Mouse (Mus musculus): ENCODE measurements around the gene Elmo1. TPM values are rescaled to one million over a fixed set of nuclear protein-coding genes. Genes with fewer than 3 reads are reported as not detected.

Gene Elmo1
- total and polyA plus RNA-seq, 3 experiments: 5.2 to 7.6 TPM; not detected in 1

DNA sequence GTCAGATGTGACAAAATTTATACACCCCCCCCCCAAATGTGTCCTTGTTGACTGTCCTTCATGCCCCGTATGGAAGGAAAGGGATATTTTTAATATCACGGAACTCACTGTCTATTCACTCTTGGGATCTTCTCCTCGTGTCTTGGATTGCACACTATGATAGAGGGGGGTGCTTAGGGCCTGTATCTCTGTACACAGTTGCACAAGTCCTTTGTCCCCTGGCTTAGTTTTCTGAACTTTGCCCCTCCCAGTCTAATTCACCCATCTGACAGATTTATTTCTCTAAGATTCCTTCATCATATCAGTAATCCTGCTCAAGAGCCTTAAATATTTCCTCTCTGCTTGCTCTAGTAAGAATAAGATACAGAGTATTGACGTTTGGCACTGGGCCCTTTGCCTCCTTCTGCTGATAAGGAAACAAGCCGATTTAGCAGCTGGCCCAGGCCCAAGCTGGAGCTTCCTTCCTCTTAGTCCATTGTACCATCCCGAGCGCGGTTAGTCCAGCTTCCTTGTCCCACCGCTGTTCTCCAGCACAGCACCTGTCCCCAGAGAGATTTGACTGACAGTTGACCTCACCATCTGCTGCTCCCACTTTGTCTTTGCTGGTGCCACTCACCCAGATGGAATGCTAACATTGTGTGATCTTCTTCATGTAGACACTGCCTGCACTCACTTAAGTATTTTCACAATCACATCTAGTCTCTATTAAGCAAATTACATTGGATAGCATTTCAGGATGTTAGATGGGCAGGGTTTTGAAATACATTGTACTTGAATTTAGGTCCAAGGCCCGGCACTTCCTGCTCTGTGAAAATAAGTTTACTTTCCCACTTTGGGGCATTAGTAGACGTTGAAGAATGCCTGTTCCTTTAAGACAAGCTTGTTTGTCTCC is 141.7 kb downstream of the Elmo1 start:
- H3K4me3 ChIP-seq (ENCODE audit: control insufficient read depth in 1 of 2, insufficient read depth in 1 of 2, low read depth in 2 of 2, low read length in 2 of 2): no peak overlapping the region
- TF ChIP-seq POLR2A (IDR thresholded peaks at IDR 0.05; ENCODE audit: control insufficient read depth in 1 of 2, insufficient read depth in 1 of 2, low read depth in 1 of 2, low read length in 2 of 2, poor library complexity in 1 of 2) (no peak), RCOR1 (IDR thresholded peaks at IDR 0.05; ENCODE audit: low read depth, low read length) (peak; percentile 90), ETS1 (IDR thresholded peaks at IDR 0.05; ENCODE audit: low read depth, low read length) (0 out of 2 replicates have a peak, but pooled peaks have one; percentile 16), ZC3H11A (IDR thresholded peaks at IDR 0.05; ENCODE audit: low read depth, low read length) (no peak), EP300 (IDR thresholded peaks at IDR 0.05; ENCODE audit: low read depth in 1 of 2, low read length in 2 of 2) (0 out of 4 replicates have a peak, but pooled peaks of 1 of the 2 experiments have one; percentile 18), GATA1 (IDR thresholded peaks at IDR 0.05; ENCODE audit: low read depth, low read length) (peak; percentile 60)
- H3K27ac ChIP-seq (ENCODE audit: control insufficient read depth, low read depth, low read length): no peak overlapping the region
- H3K36me3 ChIP-seq (ENCODE audit: control insufficient read depth in 1 of 2, insufficient read depth in 2 of 2, low read length in 2 of 2): no peaks in the 10 kb centered on the region; a peak in 1 of 4 replicates
- H3K9ac ChIP-seq (ENCODE audit: control insufficient read depth, low read depth, low read length, poor library complexity, severe bottlenecking): no peak overlapping the region
- peaks cover 0 to 10% of the 10 kb centered on the region in 2 experiments; a peak in 1 of 4 replicates for H3K4me1 ChIP-seq (ENCODE audit: control insufficient read depth in 1 of 2, insufficient read depth in 2 of 2, low read length in 2 of 2)
- H3K9me3 ChIP-seq (replicated peaks; ENCODE audit: insufficient read depth, low read length): no peaks in the 10 kb centered on the region
- H3K79me2 ChIP-seq (ENCODE audit: control insufficient read depth, insufficient read depth, low read length, poor library complexity): no peaks in the 10 kb centered on the region
- peak; percentile 80 for DNase-seq (ENCODE audit: low read depth, low spot score)
- no peaks in the 10 kb centered on the region for H3K27me3 ChIP-seq (ENCODE audit: control insufficient read depth in 1 of 2, insufficient read depth in 2 of 2, low read length in 2 of 2)

DNA sequence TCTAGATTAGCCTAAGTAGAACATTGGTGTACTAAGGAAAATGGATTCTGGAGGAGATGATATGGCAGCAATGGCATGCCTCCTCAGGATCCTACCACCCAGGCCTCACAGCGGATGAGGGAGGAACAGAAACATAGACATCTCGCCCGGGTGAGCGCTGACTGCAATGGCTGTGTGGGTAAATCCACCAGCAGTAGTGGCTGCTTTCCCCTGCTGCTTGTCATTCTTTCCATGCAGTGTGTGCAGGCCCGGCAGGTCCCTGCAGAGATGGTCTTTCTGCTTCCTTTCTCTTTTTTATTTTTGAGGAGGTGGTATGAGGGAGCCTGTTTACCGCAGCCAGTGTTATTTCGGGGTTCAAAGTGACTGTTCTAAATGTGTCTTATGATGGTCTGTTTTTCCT is 143.3 kb downstream of the Elmo1 start:
- Histone ChIP-seq H3K79me2 (ENCODE audit: control insufficient read depth, insufficient read depth, low read length, poor library complexity) (no peaks in the 10 kb centered on the region), H3K27ac (ENCODE audit: control insufficient read depth, low read depth, low read length) (no peak overlapping the region), H3K4me1 (ENCODE audit: control insufficient read depth in 1 of 2, insufficient read depth in 2 of 2, low read length in 2 of 2) (peaks cover 0 to 10% of the 10 kb centered on the region in 2 experiments; a peak in 1 of 4 replicates), H3K9ac (ENCODE audit: control insufficient read depth, low read depth, low read length, poor library complexity, severe bottlenecking) (no peak overlapping the region), H3K27me3 (ENCODE audit: control insufficient read depth in 1 of 2, insufficient read depth in 2 of 2, low read length in 2 of 2) (no peaks in the 10 kb centered on the region), H3K36me3 (ENCODE audit: control insufficient read depth in 1 of 2, insufficient read depth in 2 of 2, low read length in 2 of 2) (no peaks in the 10 kb centered on the region; a peak in 1 of 4 replicates), H3K4me3 (ENCODE audit: control insufficient read depth in 1 of 2, insufficient read depth in 1 of 2, low read depth in 2 of 2, low read length in 2 of 2) (no peak overlapping the region), H3K9me3 (replicated peaks; ENCODE audit: insufficient read depth, low read length) (no peaks in the 10 kb centered on the region)
- DNase-seq (ENCODE audit: low read depth, low spot score): no peak
- TF ChIP-seq RAD21 (IDR thresholded peaks at IDR 0.05; ENCODE audit: low read depth, low read length) (no peak), GABPA (IDR thresholded peaks at IDR 0.05; ENCODE audit: low read depth, low read length) (no peak), NRF1 (IDR thresholded peaks at IDR 0.05; ENCODE audit: insufficient read depth, low read depth, low read length, poor library complexity, severe bottlenecking) (no peak), ZC3H11A (IDR thresholded peaks at IDR 0.05; ENCODE audit: low read depth, low read length) (no peak), POLR2A (IDR thresholded peaks at IDR 0.05; ENCODE audit: control insufficient read depth in 1 of 2, insufficient read depth in 1 of 2, low read depth in 1 of 2, low read length in 2 of 2, poor library complexity in 1 of 2) (no peak), ETS1 (IDR thresholded peaks at IDR 0.05; ENCODE audit: low read depth, low read length) (no peak), TCF12 (IDR thresholded peaks at IDR 0.05; ENCODE audit: low read depth, low read length) (no peak), GATA1 (IDR thresholded peaks at IDR 0.05; ENCODE audit: low read depth, low read length) (no peak), RCOR1 (IDR thresholded peaks at IDR 0.05; ENCODE audit: low read depth, low read length) (no peak), POLR2AphosphoS5 (IDR thresholded peaks at IDR 0.05; ENCODE audit: borderline replicate concordance, low read depth, low read length) (no peak), POLR2AphosphoS2 (IDR thresholded peaks at IDR 0.05; ENCODE audit: low read length) (no peak), SIN3A (IDR thresholded peaks at IDR 0.05; ENCODE audit: low read length) (no peak), ELF1 (IDR thresholded peaks at IDR 0.05; ENCODE audit: low read depth, low read length) (no peak), USF2 (IDR thresholded peaks at IDR 0.05; ENCODE audit: borderline replicate concordance in 1 of 2, insufficient read depth in 1 of 2, low read depth in 1 of 2, low read length in 2 of 2) (no peak), CTCF (IDR thresholded peaks at IDR 0.05 in 2 of 3, conservative IDR thresholded peaks at IDR 0.05 in 1 of 3; ENCODE audit: control insufficient read depth in 1 of 3, insufficient read depth in 1 of 3, low read depth in 2 of 3, low read length in 3 of 3, poor library complexity in 1 of 3, severe bottlenecking in 1 of 3) (no peak), KAT2A (conservative IDR thresholded peaks at IDR 0.05; ENCODE audit: low read depth, low read length) (no peak), E2F4 (IDR thresholded peaks at IDR 0.05; ENCODE audit: borderline replicate concordance, low read depth, low read length) (no peak), ZNF384 (IDR thresholded peaks at IDR 0.05; ENCODE audit: low read depth, low read length) (no peak), BHLHE40 (IDR thresholded peaks at IDR 0.05; ENCODE audit: borderline replicate concordance, low read depth, low read length) (no peak), MAZ (IDR thresholded peaks at IDR 0.05; ENCODE audit: low read depth, low read length) (no peak)
